Mouse (Mus musculus) right cerebral cortex, adult 18-20 months (tissue): ENCODE measurements around the gene Akr1b7.
A peak's percentile ranks its signal among the peaks of the same experiment; 100 is the strongest.
"Not testable (repeated sequence)": the region's sequence is repeated elsewhere in the genome, so short reads cannot be mapped to it uniquely, and the experiment has no call there.

Source experiments
- DNase-seq: peaks from one replicate; pipeline ENCODE4 v3.0.0; 2022; ENCODE audit warnings: mixed read lengths

The Akr1b7 gene

GRCm38 (mm10) chr6:34412023-34412422 is at the start of gene Akr1b7:
Gene Akr1b7, plus strand, starts transcription at chr6:34412334.
- no peak for DNase-seq

GRCm38 (mm10) chr6:34364217-34365136 is 47.7 kb upstream of the Akr1b7 start:
- no peak for DNase-seq

GRCm38 (mm10) chr6:34367998-34368397 is 44.1 kb upstream of the Akr1b7 start:
- no peak for DNase-seq

GRCm38 (mm10) chr6:34370081-34370480 is 42.1 kb upstream of the Akr1b7 start:
- no peak for DNase-seq

- peak; percentile 77 for DNase-seq
Measured at GRCm38 (mm10) chr6:34371700-34372351, 40.3 kb upstream of the Akr1b7 start.

GRCm38 (mm10) chr6:34373841-34374240 is 38.3 kb upstream of the Akr1b7 start:
- no peak for DNase-seq

DNA sequence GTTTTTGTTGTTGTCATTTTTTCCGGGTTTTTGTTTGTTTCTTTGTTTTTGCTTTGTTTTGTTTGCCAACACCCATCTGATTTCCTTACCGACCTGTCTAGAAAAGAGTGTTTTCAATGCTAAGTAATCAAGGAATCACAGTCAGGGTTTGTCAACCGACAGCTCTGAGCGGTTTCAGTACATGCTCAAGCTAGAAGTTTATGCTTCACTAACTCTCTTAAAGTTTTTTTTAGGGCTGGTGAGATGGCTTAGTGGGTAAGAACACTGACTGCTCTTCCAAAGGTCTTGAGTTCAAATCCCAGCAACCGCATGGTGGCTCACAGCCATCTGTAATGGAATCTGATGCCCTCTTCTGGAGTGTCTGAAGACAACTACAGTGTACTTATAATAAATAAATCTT is 36.2 kb upstream of the Akr1b7 start:
- not testable (repeated sequence) for DNase-seq

DNA sequence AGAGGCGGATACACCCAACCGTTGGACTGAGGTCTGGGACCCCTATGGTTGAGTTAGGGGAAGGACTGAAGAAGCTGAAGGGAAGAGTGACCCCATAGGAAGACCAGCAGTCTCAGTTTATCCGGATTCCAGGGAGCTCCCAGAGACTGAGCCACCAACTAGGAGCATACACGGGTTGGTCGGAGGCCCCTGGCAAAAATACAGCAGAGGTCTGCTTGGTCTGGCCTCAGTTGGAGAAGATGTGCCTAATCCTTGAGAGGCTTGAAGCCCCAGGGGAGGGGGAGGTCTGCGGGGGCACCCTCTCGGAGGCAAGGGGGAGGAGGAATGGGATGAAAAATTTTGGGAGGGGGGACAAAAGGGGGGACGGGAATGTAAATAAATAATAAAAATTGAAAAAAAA is 28.7 kb upstream of the Akr1b7 start:
- no peak for DNase-seq

GRCm38 (mm10) chr6:34384110-34384661 is 27.9 kb upstream of the Akr1b7 start, which contains the start of gene Akr1b10:
Gene Akr1b10, plus strand, starts transcription at chr6:34384218.
- peak; percentile 86 for DNase-seq

GRCm38 (mm10) chr6:34384701-34385370 is 27.3 kb upstream of the Akr1b7 start:
- DNase-seq = peak; percentile 13

DNA sequence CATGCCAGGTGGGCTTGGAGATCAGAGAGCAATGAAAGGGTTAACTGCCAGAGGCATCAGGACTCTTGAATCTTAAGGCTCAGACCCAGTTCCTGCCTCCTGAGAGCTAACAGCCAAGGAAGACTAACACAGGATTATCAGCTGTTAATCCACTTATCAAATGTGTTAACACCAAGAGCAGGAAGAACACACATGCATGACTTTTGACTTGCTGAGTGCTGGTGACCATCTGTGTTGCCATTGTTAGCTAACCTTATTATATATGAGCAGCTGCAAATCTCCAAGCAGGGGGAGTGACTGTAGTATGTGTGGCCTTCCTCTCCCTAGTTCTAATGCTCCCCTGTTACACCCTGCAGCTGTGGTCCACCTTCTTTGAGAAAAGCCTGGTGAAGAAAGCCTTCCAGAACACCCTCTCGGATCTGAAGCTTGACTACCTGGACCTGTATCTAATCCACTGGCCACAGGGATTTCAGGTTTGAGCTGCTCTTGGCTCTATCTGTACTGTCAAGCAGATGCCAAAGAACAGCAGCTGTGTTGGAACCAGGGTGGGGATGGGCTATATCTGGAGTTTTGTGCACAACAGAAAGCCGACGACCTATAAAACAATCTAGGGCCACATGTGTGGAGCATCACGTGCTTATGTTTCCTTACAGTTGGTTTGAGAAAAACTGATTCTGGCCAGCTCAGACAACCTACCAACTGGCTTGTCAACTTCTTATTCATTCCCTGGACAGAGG is 23.5 kb upstream of the Akr1b7 start:
- DNase-seq = no peak

- DNase-seq = no peak
Measured at GRCm38 (mm10) chr6:34395897-34396296, 16.2 kb upstream of the Akr1b7 start.

DNA sequence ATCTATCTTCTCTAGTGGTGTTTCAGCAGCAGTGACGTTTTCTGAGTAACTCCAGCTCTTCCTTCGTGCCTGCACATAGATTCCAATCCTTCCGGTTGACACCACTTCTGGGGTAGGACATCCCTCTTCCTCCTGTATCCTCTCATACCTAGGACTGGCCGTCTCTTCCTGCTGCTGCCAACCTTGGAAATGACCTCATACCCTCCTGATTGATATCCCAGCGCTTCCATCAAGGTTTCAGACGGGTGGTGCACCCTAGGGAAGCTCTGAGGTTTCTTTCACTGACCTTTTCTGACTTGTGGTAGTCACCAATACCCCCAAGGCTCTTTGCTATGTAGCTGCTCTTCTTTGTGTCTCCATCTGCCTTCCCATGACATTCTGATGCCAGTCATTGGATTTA is 13.7 kb upstream of the Akr1b7 start:
- DNase-seq = no peak

- DNase-seq = no peak
Measured at GRCm38 (mm10) chr6:34399606-34400220, 12.4 kb upstream of the Akr1b7 start.

- no peak for DNase-seq
Measured at GRCm38 (mm10) chr6:34400696-34401095, 11.4 kb upstream of the Akr1b7 start.

DNA sequence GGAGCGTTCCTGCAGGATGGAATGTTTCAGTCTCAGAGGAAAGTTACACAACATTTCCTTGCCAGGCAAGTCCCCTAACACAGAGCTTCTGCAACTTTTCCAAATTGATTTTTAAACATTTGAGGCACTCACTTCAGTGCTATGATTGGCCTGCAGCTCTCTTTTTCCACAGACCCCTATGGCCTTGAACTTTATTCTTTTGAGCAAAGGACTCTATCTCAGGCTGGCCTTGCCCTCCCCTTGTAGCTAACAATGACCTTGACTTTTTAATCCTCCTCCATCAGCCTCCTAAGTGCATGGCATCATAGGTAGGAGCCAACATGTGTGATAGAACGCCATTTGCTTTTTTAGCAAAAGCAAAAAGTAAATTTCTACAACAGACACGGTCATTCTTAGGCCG is 5.4 kb upstream of the Akr1b7 start:
- no peak for DNase-seq

- DNase-seq = no peak
Measured at GRCm38 (mm10) chr6:34407403-34407802, 4.7 kb upstream of the Akr1b7 start.

GRCm38 (mm10) chr6:34412688-34413087 is 554 bp downstream of the Akr1b7 start:
- DNase-seq = no peak

DNA sequence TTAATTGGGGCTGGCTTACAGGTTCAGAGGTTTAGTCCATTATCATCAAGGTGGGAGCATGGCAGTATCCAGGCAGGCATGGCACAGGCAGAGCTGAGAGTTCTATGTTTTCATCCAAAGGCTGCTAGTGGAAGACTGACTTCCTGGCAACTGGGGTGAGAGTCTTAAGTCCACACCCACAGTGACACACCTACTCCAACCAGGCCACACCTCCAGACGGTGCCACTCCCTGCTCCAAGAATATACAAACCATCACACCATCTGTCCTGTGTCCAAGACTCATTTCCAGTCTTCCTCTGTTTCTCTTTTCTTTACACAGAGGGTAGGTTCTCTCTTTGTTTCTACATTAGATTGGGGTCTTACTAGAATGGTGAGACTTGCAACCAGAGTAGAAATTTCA is 1.3 kb downstream of the Akr1b7 start:
- DNase-seq = not testable (repeated sequence)

- DNase-seq = no peak
Measured at GRCm38 (mm10) chr6:34416521-34416920, 4.4 kb downstream of the Akr1b7 start.

GRCm38 (mm10) chr6:34419071-34419470 is 6.9 kb downstream of the Akr1b7 start:
- no peak for DNase-seq

- DNase-seq = no peak
Measured at GRCm38 (mm10) chr6:34439006-34439405, 26.9 kb downstream of the Akr1b7 start.
